Comparison of ENCODE assay signal across 26 mouse cellular contexts in the genomic region with DNA sequence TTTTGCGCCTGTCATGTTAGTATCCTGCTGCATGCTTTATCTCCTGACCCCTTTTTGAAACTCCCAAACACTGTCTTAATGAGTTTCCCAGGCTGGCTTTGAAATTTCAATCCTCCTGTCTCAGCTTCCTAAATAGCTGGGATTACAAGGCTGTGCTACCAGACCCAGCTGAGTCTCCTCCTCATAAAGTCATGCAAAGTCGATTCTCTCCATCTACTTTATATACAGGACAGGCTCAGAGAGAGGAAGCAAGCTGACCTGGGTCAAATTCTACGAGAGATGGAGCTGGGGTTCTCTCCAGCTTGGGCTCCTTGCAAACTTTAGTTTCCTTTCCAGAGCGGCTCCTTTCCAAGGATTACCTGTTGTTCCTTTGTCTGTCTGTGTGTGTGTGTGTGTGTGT.
DNase-seq lines count a peak whose midpoint lies in the region; ATAC-seq and TF ChIP-seq lines count a peak whose summit lies in the region.
"Had no signal": no experiment of that assay in that cellular context is flagged by ENCODE, and none has a peak within 500 bp of the region (broad histone marks: within the 10 kb centered on the region; RNA-seq: fewer than 3 reads in every experiment).

No protein-coding gene starts in this region.

- no peak overlapping the region for H3K4me3 ChIP-seq in gastrocnemius, adult 2 months
- no peak overlapping the region for H3K4me3 ChIP-seq in kidney, embryonic 15.5 days (replicated peaks)
- H3K4me3 ChIP-seq in kidney, postnatal 0 days (replicated peaks; ENCODE audit: low read depth, low read length), result no peak overlapping the region
- no peak overlapping the region for H3K4me3 ChIP-seq in embryonic facial prominence, embryonic 10.5 days
- H3K4me3 ChIP-seq: embryonic facial prominence, embryonic 13.5 days; embryonic facial prominence, embryonic 15.5 days; erythroblast, embryonic 14.5 days; forebrain, embryonic 10.5 days; forebrain, embryonic 12.5 days had no signal

- no peak overlapping the region for H3K9ac ChIP-seq in kidney, embryonic 15.5 days
- no peak overlapping the region for H3K9ac ChIP-seq in kidney, postnatal 0 days (ENCODE audit: low read depth, low read length)
- H3K9ac ChIP-seq: embryonic facial prominence, embryonic 13.5 days; embryonic facial prominence, embryonic 15.5 days; forebrain, embryonic 12.5 days had no signal

- intact Hi-C loops in gastrocnemius, adult 2 months (cut with DNase I), result no loop called here

- H3K27me3 ChIP-seq in kidney, embryonic 15.5 days, result no peaks in the 10 kb centered on the region
- no peaks in the 10 kb centered on the region for H3K27me3 ChIP-seq in kidney, postnatal 0 days (ENCODE audit: insufficient read depth, low read length)
- H3K27me3 ChIP-seq in embryonic facial prominence, embryonic 10.5 days (replicated peaks; ENCODE audit: low read depth, poor library complexity, severe bottlenecking), result no peaks in the 10 kb centered on the region
- H3K27me3 ChIP-seq: embryonic facial prominence, embryonic 13.5 days; embryonic facial prominence, embryonic 15.5 days; Patski had no signal

- H3K9me3 ChIP-seq in kidney, embryonic 15.5 days (replicated peaks), result no peaks in the 10 kb centered on the region
- no peaks in the 10 kb centered on the region for H3K9me3 ChIP-seq in kidney, postnatal 0 days (replicated peaks; ENCODE audit: low read length)
- no peaks in the 10 kb centered on the region; the same call in 1 of the 2 replicates for H3K9me3 ChIP-seq in embryonic facial prominence, embryonic 10.5 days
- H3K9me3 ChIP-seq: embryonic facial prominence, embryonic 13.5 days; embryonic facial prominence, embryonic 15.5 days; forebrain, embryonic 10.5 days; forebrain, embryonic 12.5 days had no signal

- TF ChIP-seq CTCF in gastrocnemius, adult 2 months (IDR thresholded peaks at IDR 0.05), result no peak
- no peak for TF ChIP-seq CTCF in kidney, postnatal 0 days (IDR thresholded peaks at IDR 0.05; ENCODE audit: low read depth)

- peak; percentile 54; the same call in 1 of the 2 replicates for ATAC-seq in kidney, embryonic 15.5 days (replicated peaks; ENCODE audit: low FRiP score)
- no peak for ATAC-seq in kidney, postnatal 0 days (replicated peaks; ENCODE audit: low FRiP score, low read depth)
- ATAC-seq: activated CD4-positive, CD25-positive, alpha-beta regulatory T cell, adult 4 months; CD4-positive, CD25-positive, alpha-beta regulatory T cell, adult 4 months; forebrain, embryonic 14.5 days; Patski had no signal

- H3K4me1 ChIP-seq in kidney, embryonic 15.5 days, result peaks cover 65% of the 10 kb centered on the region
- H3K4me1 ChIP-seq in kidney, postnatal 0 days (replicated peaks; ENCODE audit: insufficient read depth, low read length), result peaks cover 13% of the 10 kb centered on the region; the same call in 1 of the 2 replicates
- H3K4me1 ChIP-seq in embryonic facial prominence, embryonic 10.5 days, result peaks cover 61% of the 10 kb centered on the region

- 0 out of 2 replicates have a peak overlapping the region, but pooled peaks have one; percentile 20 for H3K27ac ChIP-seq in gastrocnemius, adult 2 months
- peak overlapping the region; percentile 76 for H3K27ac ChIP-seq in kidney, embryonic 15.5 days
- peak overlapping the region; percentile 19; the same call in 1 of the 2 replicates for H3K27ac ChIP-seq in kidney, postnatal 0 days
- H3K27ac ChIP-seq in embryonic facial prominence, embryonic 10.5 days (replicated peaks), result 0 out of 2 replicates have a peak overlapping the region, but pooled peaks have one; percentile 30
- H3K27ac ChIP-seq: embryonic facial prominence, embryonic 13.5 days; embryonic facial prominence, embryonic 15.5 days; forebrain, embryonic 10.5 days; forebrain, embryonic 12.5 days had no signal

- H3K36me3 ChIP-seq in kidney, embryonic 15.5 days, result no peaks in the 10 kb centered on the region
- no peaks in the 10 kb centered on the region for H3K36me3 ChIP-seq in kidney, postnatal 0 days (ENCODE audit: insufficient read depth, low read length)
- peaks cover 3% of the 10 kb centered on the region; the same call in 1 of the 2 replicates for H3K36me3 ChIP-seq in embryonic facial prominence, embryonic 10.5 days (replicated peaks)
- H3K36me3 ChIP-seq: embryonic facial prominence, embryonic 13.5 days; embryonic facial prominence, embryonic 15.5 days; forebrain, embryonic 10.5 days; forebrain, embryonic 12.5 days; G1E had no signal

- WGBS in kidney, embryonic 15.5 days, result 28% methylated on average over 4 of the region's 4 CpGs
- 31% methylated on average over 4 of the region's 4 CpGs for WGBS in kidney, postnatal 0 days
- 65% methylated on average over 4 of the region's 4 CpGs for WGBS in embryonic facial prominence, embryonic 10.5 days

- no peak for DNase-seq in gastrocnemius, adult 2 months
- DNase-seq in gastrocnemius, postnatal 25 days, result no peak
- DNase-seq in kidney, adult 11 months, result no peak
- peak; percentile 74 for DNase-seq in kidney, postnatal 0 days (ENCODE audit: low spot score)
- DNase-seq in kidney, adult 8-10 months, result no peak
- no peak for DNase-seq in embryonic facial prominence, embryonic 10.5 days (ENCODE audit: low spot score)
- DNase-seq: adrenal gland, adult 8-10 months; adrenal gland, postnatal 14 days; adrenal gland, postnatal 36 days; B cell, adult 2 months; cerebellum, adult 11-12 months; cerebellum, adult 2 months; cerebellum, adult 9-10 months; cerebellum, postnatal 10 days; cerebellum, postnatal 25 days had no signal

- no peak overlapping the region for H3K4me2 ChIP-seq in kidney, embryonic 15.5 days
- no peak overlapping the region for H3K4me2 ChIP-seq in kidney, postnatal 0 days (ENCODE audit: low read length)
- H3K4me2 ChIP-seq: embryonic facial prominence, embryonic 13.5 days; embryonic facial prominence, embryonic 15.5 days; forebrain, embryonic 12.5 days had no signal

Comparison
In these comparisons a context has a peak if more than half of its experiments do, and no peak if none do; other contexts are left out.
1. H3K27ac ChIP-seq: peak in every context shown above with its lines; median percentile 76 in kidney, embryonic 15.5 days; 30 in embryonic facial prominence, embryonic 10.5 days; 20 in gastrocnemius, adult 2 months; 19 in kidney, postnatal 0 days.